7 mouse cellular contexts compared by ENCODE assay signal in genomic region chr6:85431842-85432431, GRCm38 (mm10). TPM values are rescaled to one million over a fixed set of nuclear protein-coding genes. Genes with fewer than 3 reads are reported as not detected.
DNase-seq lines count a peak whose midpoint lies in the region; ATAC-seq lines count a peak whose summit lies in the region.

Gene Smyd5, plus strand, starts transcription at chr6:85431989.

- WGBS in embryonic facial prominence, embryonic 11.5 days, result 0% methylated on average over 39 of the region's 39 CpGs
- WGBS in midbrain, embryonic 11.5 days, result under 1% methylated on average over 39 of the region's 39 CpGs

- H3K36me3 ChIP-seq in embryonic facial prominence, embryonic 11.5 days (replicated peaks; ENCODE audit: control insufficient read depth, insufficient read depth, low read depth, low read length), result no peaks in the 10 kb centered on the region
- no peaks in the 10 kb centered on the region for H3K36me3 ChIP-seq in midbrain, embryonic 11.5 days (ENCODE audit: control insufficient read depth, insufficient read depth, low read length)

- no peaks in the 10 kb centered on the region for H3K4me1 ChIP-seq in embryonic facial prominence, embryonic 11.5 days (ENCODE audit: control insufficient read depth, insufficient read depth, low read length)
- no peaks in the 10 kb centered on the region; the same call in 1 of the 2 replicates for H3K4me1 ChIP-seq in midbrain, embryonic 11.5 days (ENCODE audit: control insufficient read depth, insufficient read depth, low read length)

- H3K27ac ChIP-seq in embryonic facial prominence, embryonic 11.5 days (replicated peaks; ENCODE audit: low read depth, low read length), result no peak within 1 kb of the TSS
- H3K27ac ChIP-seq in midbrain, embryonic 11.5 days (ENCODE audit: low read depth, low read length), result no peak within 1 kb of the TSS

- peak within 1 kb of the TSS; percentile 92 for H3K4me3 ChIP-seq in embryonic facial prominence, embryonic 11.5 days (ENCODE audit: low read depth, low read length)
- peak within 1 kb of the TSS; percentile 89 for H3K4me3 ChIP-seq in midbrain, embryonic 11.5 days (ENCODE audit: low read depth, low read length)

- no peaks in the 10 kb centered on the region for H3K27me3 ChIP-seq in embryonic facial prominence, embryonic 11.5 days (ENCODE audit: control insufficient read depth, insufficient read depth, low read length)
- H3K27me3 ChIP-seq in midbrain, embryonic 11.5 days (ENCODE audit: control insufficient read depth, insufficient read depth, low read length), result no peaks in the 10 kb centered on the region

- H3K4me2 ChIP-seq in embryonic facial prominence, embryonic 11.5 days (ENCODE audit: low read depth, low read length), result peak within 1 kb of the TSS; percentile 84
- peak within 1 kb of the TSS; percentile 80 for H3K4me2 ChIP-seq in midbrain, embryonic 11.5 days

- peak within 1 kb of the TSS; percentile 89 for H3K9ac ChIP-seq in embryonic facial prominence, embryonic 11.5 days (replicated peaks; ENCODE audit: low read length)
- peak within 1 kb of the TSS; percentile 82 for H3K9ac ChIP-seq in midbrain, embryonic 11.5 days (ENCODE audit: low read length)

- intact Hi-C loops in left cerebral cortex, postnatal 4 days (cut with DNase I), result no loop called here

- peak; percentile 79 for ATAC-seq in embryonic facial prominence, embryonic 11.5 days (replicated peaks; ENCODE audit: insufficient number of reproducible peaks, low FRiP score, low TSS enrichment, low read depth)
- peak; percentile 91 for ATAC-seq in granulocyte monocyte progenitor cell, adult 5-6 weeks (replicated peaks; ENCODE audit: poor library complexity, severe bottlenecking)
- ATAC-seq in midbrain, embryonic 11.5 days (ENCODE audit: low FRiP score), result peak; percentile 89

- peak; percentile 93 for DNase-seq in adrenal gland, postnatal 25 days
- DNase-seq in embryonic facial prominence, embryonic 11.5 days (ENCODE audit: low spot score), result peak; percentile 89
- DNase-seq in kidney, adult 11 months, result peak; percentile 83
- peak; percentile 83 for DNase-seq in left cerebral cortex, postnatal 4 days
- DNase-seq in midbrain, embryonic 11.5 days (ENCODE audit: low spot score, missing footprints), result peak; percentile 98
- peak; percentile 40 for DNase-seq in skeletal muscle tissue, adult 2 months (ENCODE audit: low read depth, low spot score)

- no peaks in the 10 kb centered on the region for H3K9me3 ChIP-seq in embryonic facial prominence, embryonic 11.5 days (replicated peaks; ENCODE audit: control insufficient read depth, low read length)
- H3K9me3 ChIP-seq in midbrain, embryonic 11.5 days (ENCODE audit: control insufficient read depth, low read length), result no peaks in the 10 kb centered on the region

RNA-seq across cellular contexts. Expression of gene Smyd5, which starts in this region (rescaled TPM):
- 28.8 and 29.4 TPM in 2 replicates for total RNA-seq in adrenal gland, postnatal 25 days (2021)
- 56.3 and 56.4 TPM in 2 replicates for polyA plus RNA-seq in embryonic facial prominence, embryonic 11.5 days (2014; fragmentation: Nextera tagmentation; extraction: Ambion mirVana)
- total RNA-seq in granulocyte monocyte progenitor cell, adult 5-6 weeks (2014; fragmentation: Nextera tagmentation), result 54.1 and 64.2 TPM in 2 replicates
- 50.5 and 56.3 TPM in 2 replicates for total RNA-seq in granulocyte monocyte progenitor cell, adult 5-6 weeks (2017)
- total RNA-seq in left cerebral cortex, postnatal 4 days (2021), result 10 to 100 TPM; 65.9 to 67.5 TPM
- polyA plus RNA-seq in midbrain, embryonic 11.5 days (2014; fragmentation: Nextera tagmentation; extraction: Ambion mirVana), result 52.1 and 52.6 TPM in 2 replicates

Comparison
In these comparisons a context has a peak if more than half of its experiments do, and no peak if none do; other contexts are left out.
1. DNase-seq: peak in every context shown above with its lines; median percentile 98 in midbrain, embryonic 11.5 days; 93 in adrenal gland, postnatal 25 days; 89 in embryonic facial prominence, embryonic 11.5 days; 83 in kidney, adult 11 months; 83 in left cerebral cortex, postnatal 4 days; 40 in skeletal muscle tissue, adult 2 months.